Comparison of ENCODE assay signal across 8 mouse cellular contexts in the genomic region with DNA sequence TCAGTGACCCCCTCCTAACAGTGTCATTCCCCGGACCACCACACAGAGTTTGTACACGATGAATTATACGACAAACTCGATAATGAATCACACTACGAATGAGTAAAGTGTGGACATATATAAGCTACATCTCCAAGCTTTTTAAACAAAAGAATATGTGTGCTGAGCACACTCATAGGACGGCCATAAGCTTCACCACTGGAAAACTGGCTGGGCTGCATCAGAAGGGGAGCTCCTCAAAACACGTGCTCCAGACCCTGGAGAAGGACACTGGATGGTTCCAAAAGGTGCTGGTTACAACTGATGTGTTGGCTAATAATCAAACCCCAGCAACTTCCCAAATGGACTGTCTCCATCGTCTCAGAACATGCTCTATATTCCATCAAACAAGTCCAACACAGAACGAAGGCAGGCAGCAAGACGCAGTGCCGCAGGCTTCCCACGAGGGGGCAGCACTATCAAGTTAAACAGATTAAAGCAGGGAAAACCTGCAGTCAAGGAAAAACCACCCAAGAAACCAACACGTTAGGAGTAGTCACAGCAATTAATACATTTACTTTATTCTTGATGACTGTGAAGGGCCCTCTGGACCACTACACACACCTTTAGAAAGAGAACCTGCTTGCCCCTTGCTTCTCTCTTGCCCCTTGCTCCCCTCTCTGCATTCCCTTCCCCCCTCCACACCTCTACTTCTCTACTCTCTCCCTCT. TPM values are rescaled to one million over a fixed set of nuclear protein-coding genes. Genes with fewer than 3 reads are reported as not detected.
DNase-seq lines count a peak whose midpoint lies in the region; ATAC-seq and TF ChIP-seq lines count a peak whose summit lies in the region.

No protein-coding gene starts in this region.

- peak; percentile 80 for ATAC-seq in neutrophil, adult 5-6 weeks (ENCODE audit: extremely low read depth, insufficient number of reproducible peaks, low FRiP score, poor library complexity, severe bottlenecking)

- peaks cover 23% of the 10 kb centered on the region for H3K36me3 ChIP-seq in thymus, adult 2 months (ENCODE audit: control insufficient read depth, insufficient read depth, low read length)

- 57% methylated on average over 13 of the region's 13 CpGs for WGBS in thymus, adult 2 months

- no peak overlapping the region for H3K27ac ChIP-seq in thymus, adult 2 months (ENCODE audit: control insufficient read depth, insufficient read depth, low read length)

- no peaks in the 10 kb centered on the region for H3K27me3 ChIP-seq in thymus, adult 2 months (ENCODE audit: control insufficient read depth, insufficient read depth, low read length)

- no peak for TF ChIP-seq POLR2A in thymus, adult 2 months (IDR thresholded peaks at IDR 0.05; ENCODE audit: control insufficient read depth, extremely low read depth, insufficient read depth, low read length, poor library complexity)

- H3K4me1 ChIP-seq in thymus, adult 2 months (replicated peaks; ENCODE audit: control insufficient read depth, insufficient read depth, low read length): peaks cover 5% of the 10 kb centered on the region

- peak; percentile 72; the same call in 1 of the 2 replicates for TF ChIP-seq CTCF in thymus, adult 2 months (IDR thresholded peaks at IDR 0.05; ENCODE audit: borderline replicate concordance, control insufficient read depth, extremely low read depth, insufficient read depth, low read length, poor library complexity)

- peak; percentile 85 to 86 for DNase-seq in B cell, adult 2 months
- peak; percentile 78 for DNase-seq in adrenal gland, adult 2 months
- DNase-seq in embryo, embryonic 11 days: peak; percentile 73
- peak; percentile 73 for DNase-seq in heart, adult 8-10 months (ENCODE audit: low spot score)
- peak; percentile 86 for DNase-seq in layer of hippocampus, adult 11-12 months (ENCODE audit: low spot score)
- peak; percentile 68 to 77 for DNase-seq in lung, adult 18-20 months
- peak; percentile 79 for DNase-seq in thymus, adult 2 months

- H3K4me3 ChIP-seq in thymus, adult 2 months (ENCODE audit: control insufficient read depth, insufficient read depth, low read length): no peak overlapping the region

RNA-seq across cellular contexts. Expression of a gene that starts 30.5 kb away (rescaled TPM):
- 10 to 100 TPM; 35.9 to 56.1 TPM for total RNA-seq in adrenal gland, adult 2 months (2021)
- 1.2 and 2.4 TPM in 2 replicates for polyA plus RNA-seq in adrenal gland, adult 2 months (2012; rRNA removed)
- total RNA-seq in heart, adult 8-10 months (2022): 10 to 100 TPM; 27.0 to 33.8 (median 32.0) TPM
- total RNA-seq in neutrophil, adult 5-6 weeks (2017): 63.2 and 74.1 TPM in 2 replicates
- polyA plus RNA-seq in thymus, adult 2 months (2012; rRNA removed): 3.8 and 3.9 TPM in 2 replicates

RNA-seq across cellular contexts. Expression of a gene that starts 37.5 kb away (rescaled TPM):
- total RNA-seq in adrenal gland, adult 2 months (2021): not detected
- 0.11 and 0.41 TPM in 2 replicates for polyA plus RNA-seq in adrenal gland, adult 2 months (2012; rRNA removed)
- total RNA-seq in heart, adult 8-10 months (2022): under 1 TPM in 2 of 4 experiments, not detected in 2; 0.25 to 0.44 TPM
- total RNA-seq in neutrophil, adult 5-6 weeks (2017): not detected in 2 replicates
- 0.12 and 0.18 TPM in 2 replicates for polyA plus RNA-seq in thymus, adult 2 months (2012; rRNA removed)
